Mouse (Mus musculus): ENCODE measurements at regions not wholly inside any gene's neighbourhood (a gene's known extent, or its start where the extent isn't known, plus 50 kb on each side); places are given as distances from the start of the nearest gene placed in this dataset.
A peak's percentile ranks its signal among the peaks of the same experiment; 100 is the strongest.

GRCm38 (mm10) chr14:61665815-61666214, 58.6 kb downstream of the Kcnrg start:
- TF ChIP-seq FLI1 (IDR thresholded peaks at IDR 0.05; ENCODE audit: low read length) (no peak), GATA1 (IDR thresholded peaks at IDR 0.05; ENCODE audit: borderline replicate concordance, low read length) (no peak)
- H3K27me3 ChIP-seq (replicated peaks), result no peaks in the 10 kb centered on the region
- peaks cover 18% of the 10 kb centered on the region for H3K36me3 ChIP-seq (replicated peaks; ENCODE audit: low read length)
- H3K9me3 ChIP-seq, result no peaks in the 10 kb centered on the region
- H3K4me1 ChIP-seq, result peaks cover 42% of the 10 kb centered on the region
- no peak overlapping the region for H3K4me3 ChIP-seq (replicated peaks)

GRCm38 (mm10) chr14:61673184-61673583, 65.9 kb downstream of the Kcnrg start:
- Histone ChIP-seq H3K27me3 (replicated peaks) (no peaks in the 10 kb centered on the region), H3K36me3 (replicated peaks; ENCODE audit: low read length) (peaks cover 55% of the 10 kb centered on the region), H3K4me1 (peaks cover 41% of the 10 kb centered on the region), H3K9me3 (no peaks in the 10 kb centered on the region), H3K4me3 (replicated peaks) (no peak overlapping the region)
- TF ChIP-seq GATA1 (IDR thresholded peaks at IDR 0.05; ENCODE audit: borderline replicate concordance, low read length), result no peak
- no peak for TF ChIP-seq FLI1 (IDR thresholded peaks at IDR 0.05; ENCODE audit: low read length)

DNA sequence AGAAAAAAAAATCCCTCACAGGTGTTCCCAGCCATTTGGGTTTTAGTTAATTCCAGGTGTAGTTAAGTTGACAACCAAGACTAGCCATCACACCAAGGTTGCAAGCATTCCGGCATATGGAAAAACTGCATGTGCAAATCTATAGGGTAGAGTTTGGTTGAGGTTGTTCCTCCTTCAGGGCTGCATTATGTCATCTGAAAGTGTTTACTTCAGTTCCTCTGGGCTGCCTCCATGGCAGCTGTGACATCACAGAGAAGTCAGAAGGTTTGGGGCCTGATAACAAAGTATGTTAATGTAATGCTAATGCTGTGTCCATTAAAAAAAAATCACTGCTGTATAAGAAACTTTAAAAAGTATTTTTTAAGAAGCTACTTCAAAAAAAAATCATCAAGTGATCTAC, 70.8 kb downstream of the Kcnrg start:
- no peak for TF ChIP-seq GATA1 (IDR thresholded peaks at IDR 0.05; ENCODE audit: borderline replicate concordance, low read length)
- no peak for TF ChIP-seq FLI1 (IDR thresholded peaks at IDR 0.05; ENCODE audit: low read length)
- Histone ChIP-seq H3K9me3 (no peaks in the 10 kb centered on the region), H3K36me3 (replicated peaks; ENCODE audit: low read length) (peaks cover 28% of the 10 kb centered on the region), H3K4me1 (peaks cover 34% of the 10 kb centered on the region), H3K4me3 (replicated peaks) (no peak overlapping the region), H3K27me3 (replicated peaks) (no peaks in the 10 kb centered on the region)

- Histone ChIP-seq H3K36me3 (replicated peaks; ENCODE audit: low read length) (peaks cover 13% of the 10 kb centered on the region), H3K27me3 (replicated peaks) (peaks cover 12% of the 10 kb centered on the region), H3K4me1 (peaks cover 41% of the 10 kb centered on the region), H3K4me3 (replicated peaks) (peak overlapping the region; percentile 98), H3K9me3 (no peaks in the 10 kb centered on the region)
- TF ChIP-seq FLI1 (IDR thresholded peaks at IDR 0.05; ENCODE audit: low read length) (no peak), GATA1 (IDR thresholded peaks at IDR 0.05; ENCODE audit: borderline replicate concordance, low read length) (no peak)
Observed at GRCm38 (mm10) chr14:61680818-61681707, 73.8 kb downstream of the Kcnrg start.

- Histone ChIP-seq H3K4me1 (peaks cover 51% of the 10 kb centered on the region), H3K27me3 (replicated peaks) (peaks cover 20% of the 10 kb centered on the region), H3K9me3 (no peaks in the 10 kb centered on the region), H3K36me3 (replicated peaks; ENCODE audit: low read length) (peaks cover 4% of the 10 kb centered on the region), H3K4me3 (replicated peaks) (peak overlapping the region; percentile 98)
- TF ChIP-seq FLI1 (IDR thresholded peaks at IDR 0.05; ENCODE audit: low read length) (no peak), GATA1 (IDR thresholded peaks at IDR 0.05; ENCODE audit: borderline replicate concordance, low read length) (no peak)
Observed at GRCm38 (mm10) chr14:61681708-61682701, 74.7 kb downstream of the Kcnrg start.

- peaks cover 28% of the 10 kb centered on the region for H3K27me3 ChIP-seq (replicated peaks)
- H3K9me3 ChIP-seq, result no peaks in the 10 kb centered on the region
- TF ChIP-seq FLI1 (IDR thresholded peaks at IDR 0.05; ENCODE audit: low read length) (no peak), GATA1 (IDR thresholded peaks at IDR 0.05; ENCODE audit: borderline replicate concordance, low read length) (no peak)
- H3K4me3 ChIP-seq (replicated peaks), result peak overlapping the region; percentile 98
- peaks cover 59% of the 10 kb centered on the region for H3K4me1 ChIP-seq
- H3K36me3 ChIP-seq (replicated peaks; ENCODE audit: low read length), result no peaks in the 10 kb centered on the region
Observed at GRCm38 (mm10) chr14:61682721-61683355, 75.6 kb downstream of the Kcnrg start.

DNA sequence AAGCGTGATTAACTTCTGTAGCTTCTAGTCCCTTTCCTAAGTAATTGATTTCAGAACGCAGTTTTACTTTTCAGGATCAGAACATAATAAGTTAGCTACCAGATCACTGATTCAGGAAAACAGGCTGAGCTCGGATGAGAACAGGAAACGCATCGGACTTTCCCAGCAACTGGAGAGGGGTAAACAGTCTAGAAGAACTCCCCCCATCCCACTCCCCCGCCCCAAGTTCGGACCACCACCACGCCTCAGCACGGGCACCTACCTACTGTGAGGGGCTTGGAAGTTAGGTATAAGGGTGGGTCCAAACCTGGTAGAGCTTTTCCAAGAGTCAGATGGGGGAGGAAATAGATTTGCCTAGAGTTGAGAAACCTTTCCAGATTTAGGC, 76.1 kb downstream of the Kcnrg start:
- Histone ChIP-seq H3K4me1 (peaks cover 59% of the 10 kb centered on the region), H3K27me3 (replicated peaks) (peaks cover 31% of the 10 kb centered on the region), H3K4me3 (replicated peaks) (peak overlapping the region; percentile 98), H3K36me3 (replicated peaks; ENCODE audit: low read length) (no peaks in the 10 kb centered on the region), H3K9me3 (no peaks in the 10 kb centered on the region)
- no peak for TF ChIP-seq GATA1 (IDR thresholded peaks at IDR 0.05; ENCODE audit: borderline replicate concordance, low read length)
- no peak for TF ChIP-seq FLI1 (IDR thresholded peaks at IDR 0.05; ENCODE audit: low read length)

- peak overlapping the region; percentile 98 for H3K4me3 ChIP-seq (replicated peaks)
- H3K4me1 ChIP-seq, result peaks cover 63% of the 10 kb centered on the region
- H3K36me3 ChIP-seq (replicated peaks; ENCODE audit: low read length), result no peaks in the 10 kb centered on the region
- peaks cover 37% of the 10 kb centered on the region for H3K27me3 ChIP-seq (replicated peaks)
- TF ChIP-seq GATA1 (IDR thresholded peaks at IDR 0.05; ENCODE audit: borderline replicate concordance, low read length) (no peak), FLI1 (IDR thresholded peaks at IDR 0.05; ENCODE audit: low read length) (no peak)
- no peaks in the 10 kb centered on the region for H3K9me3 ChIP-seq
Observed at GRCm38 (mm10) chr14:61683791-61684411, 76.6 kb downstream of the Kcnrg start.

All from megakaryocyte, embryonic 14.5 days (primary cell).